Mouse (Mus musculus) embryonic facial prominence, embryonic 13.5 days (tissue): ENCODE data around the gene Cobll1. TPM values are rescaled to one million over a fixed set of nuclear protein-coding genes. Genes with fewer than 3 reads are reported as not detected.

Source experiments
- ATAC-seq: fragments of 200-750 bp; cut with Nextera tagmentation; 2 replicates; pipeline ENCODE4 v1.8.0; 2017; ENCODE audit warnings: low read depth; ENCODE audit not compliant: insufficient number of reproducible peaks, insufficient read depth, low FRiP score, low TSS enrichment
- H3K27ac ChIP-seq: fragments of 300-500 bp; sonication (generic); 2 replicates; pipeline ENCODE4 v1.5.1; 2015; ENCODE audit warnings: moderate library complexity, mild to moderate bottlenecking, inconsistent platforms
- H3K27me3 ChIP-seq: fragments of 300-500 bp; sonication (generic); 2 replicates; pipeline ENCODE4 v1.6.1; 2015; ENCODE audit warnings: mild to moderate bottlenecking, inconsistent platforms
- H3K36me3 ChIP-seq: fragments of 300-500 bp; sonication (generic); 2 replicates; pipeline ENCODE4 v1.6.1; 2015; ENCODE audit warnings: mild to moderate bottlenecking, inconsistent platforms
- H3K4me1 ChIP-seq: fragments of 300-500 bp; sonication (generic); 2 replicates; pipeline ENCODE4 v1.6.1; 2015; ENCODE audit warnings: inconsistent platforms
- H3K4me2 ChIP-seq: fragments of 300-500 bp; sonication (generic); 2 replicates; pipeline ENCODE4 v1.6.1; 2015; ENCODE audit warnings: moderate library complexity, mild to moderate bottlenecking, inconsistent platforms
- H3K4me3 ChIP-seq: fragments of 300-500 bp; sonication (generic); 2 replicates; pipeline ENCODE4 v1.5.1; 2015; ENCODE audit warnings: mild to moderate bottlenecking, inconsistent platforms
- H3K9ac ChIP-seq: fragments of 300-500 bp; sonication (generic); 2 replicates; pipeline ENCODE4 v1.6.1; 2015; ENCODE audit warnings: mild to moderate bottlenecking, inconsistent platforms
- H3K9me3 ChIP-seq: fragments of 300-500 bp; sonication (generic); 2 replicates; pipeline ENCODE4 v1.6.1; 2016; ENCODE audit warnings: inconsistent platforms
- WGBS: fragments of 180-500 bp; shearing (Covaris S2); methylation state at CpG from one replicate; pipeline ENCODE4 v1.1.7; 2015; ENCODE audit warnings: mixed read lengths; 5-methylcytosine and 5-hydroxymethylcytosine counted together
- polyA plus RNA-seq: library from polyadenylated mRNA; unstranded; fragments of >200 nt; fragmentation: Nextera tagmentation; extraction: Ambion mirVana; gene quantifications from 2 replicates; pipeline ENCODE4 v1.2.1, GENCODE M21; 2015

Cobll1 gene
- polyA plus RNA-seq, 1 experiment from 2014 or later = 3.0 TPM

- H3K4me2 ChIP-seq = no peak overlapping the region
- WGBS = 84% methylated on average over 4 of the region's 4 CpGs
These were observed 99.4 kb downstream of the Cobll1 start for GRCm38 (mm10) chr2:65139606-65140329.

GRCm38 (mm10) chr2:65138992-65139391 is 100.2 kb downstream of the Cobll1 start:
- WGBS = 72% methylated on average over 5 of the region's 5 CpGs
- no peak overlapping the region for H3K4me3 ChIP-seq
- no peak overlapping the region for H3K27ac ChIP-seq
- no peak overlapping the region for H3K9ac ChIP-seq
- no peaks in the 10 kb centered on the region for H3K36me3 ChIP-seq
- no peak for ATAC-seq
- H3K4me1 ChIP-seq = peaks cover 18% of the 10 kb centered on the region; the same call in 1 of the 2 replicates
- H3K9me3 ChIP-seq = no peaks in the 10 kb centered on the region
- no peak overlapping the region for H3K4me2 ChIP-seq
- H3K27me3 ChIP-seq = no peaks in the 10 kb centered on the region

More at GRCm38 (mm10) chr2:65139606-65140329, 99.4 kb downstream of the Cobll1 start:
- ATAC-seq = no peak
- H3K27me3 ChIP-seq = no peaks in the 10 kb centered on the region
- no peak overlapping the region for H3K4me3 ChIP-seq
- no peak overlapping the region for H3K27ac ChIP-seq
- H3K4me1 ChIP-seq = peaks cover 18% of the 10 kb centered on the region; the same call in 1 of the 2 replicates
- H3K9ac ChIP-seq = no peak overlapping the region
- no peaks in the 10 kb centered on the region for H3K9me3 ChIP-seq
- H3K36me3 ChIP-seq = no peaks in the 10 kb centered on the region

DNA sequence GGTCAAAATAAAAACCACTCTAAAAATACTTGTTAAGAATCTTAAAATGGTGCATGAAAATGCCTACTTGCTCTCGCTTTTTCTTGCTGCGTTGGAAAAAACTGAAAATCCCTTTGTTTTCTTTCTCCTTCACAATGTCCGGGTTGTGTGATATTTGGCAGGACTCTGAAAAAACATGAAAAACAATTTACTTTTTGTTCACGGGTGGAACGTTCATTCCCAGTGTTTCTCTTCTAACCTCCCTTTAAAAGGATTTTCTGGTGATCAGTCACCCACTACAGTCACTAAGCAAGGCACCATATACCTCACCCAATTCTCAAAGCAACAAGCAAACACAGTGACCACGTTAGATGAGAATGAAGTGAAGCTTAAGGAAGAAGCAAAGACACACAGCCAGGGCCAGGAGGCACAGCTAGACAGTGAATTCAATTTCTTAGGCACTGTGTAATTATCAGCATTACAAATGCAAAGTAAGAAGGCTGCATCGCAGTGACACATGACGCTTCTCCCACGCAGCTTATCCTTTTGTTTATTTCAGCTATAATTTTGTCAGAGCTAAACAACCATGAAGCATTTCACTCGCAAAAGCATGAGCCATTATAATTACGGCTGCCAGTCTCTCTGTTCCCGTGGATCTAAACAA is 112.9 kb downstream of the Cobll1 start:
- Histone ChIP-seq H3K27ac (no peak overlapping the region; the same call in 1 of the 2 replicates), H3K36me3 (peaks cover 3% of the 10 kb centered on the region; the same call in 1 of the 2 replicates), H3K4me1 (peaks cover 4% of the 10 kb centered on the region; the same call in 1 of the 2 replicates), H3K27me3 (no peaks in the 10 kb centered on the region), H3K4me3 (no peak overlapping the region), H3K9ac (no peak overlapping the region), H3K4me2 (no peak overlapping the region), H3K9me3 (peaks cover 2% of the 10 kb centered on the region; the same call in 1 of the 2 replicates)
- ATAC-seq = no peak
- WGBS = 48% methylated on average over 12 of the region's 12 CpGs

DNA sequence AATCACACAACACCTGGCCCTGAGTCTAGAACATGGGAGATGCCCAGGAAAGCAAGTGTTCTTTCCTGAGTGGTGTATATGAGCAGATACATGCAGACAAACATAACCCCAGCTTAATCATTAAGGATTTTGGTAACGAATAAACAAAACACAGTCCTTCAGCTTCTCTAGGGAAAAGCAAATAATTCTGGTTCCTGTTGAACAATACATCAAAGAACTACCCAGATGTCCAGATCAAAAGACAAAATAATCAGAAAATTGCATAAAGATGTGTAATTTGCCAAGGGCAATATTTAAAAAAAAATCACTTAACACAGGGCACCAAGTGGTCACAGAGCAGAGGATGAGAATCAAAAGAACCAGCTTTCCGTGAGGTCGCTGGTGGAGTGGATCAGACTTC is 115.5 kb downstream of the Cobll1 start:
- Histone ChIP-seq H3K27ac (no peak overlapping the region), H3K4me3 (no peak overlapping the region), H3K9me3 (no peaks in the 10 kb centered on the region), H3K4me1 (peaks cover 14% of the 10 kb centered on the region), H3K9ac (no peak overlapping the region), H3K36me3 (no peaks in the 10 kb centered on the region), H3K27me3 (no peaks in the 10 kb centered on the region), H3K4me2 (no peak overlapping the region)
- ATAC-seq = no peak
- 41% methylated on average over 3 of the region's 3 CpGs for WGBS

DNA sequence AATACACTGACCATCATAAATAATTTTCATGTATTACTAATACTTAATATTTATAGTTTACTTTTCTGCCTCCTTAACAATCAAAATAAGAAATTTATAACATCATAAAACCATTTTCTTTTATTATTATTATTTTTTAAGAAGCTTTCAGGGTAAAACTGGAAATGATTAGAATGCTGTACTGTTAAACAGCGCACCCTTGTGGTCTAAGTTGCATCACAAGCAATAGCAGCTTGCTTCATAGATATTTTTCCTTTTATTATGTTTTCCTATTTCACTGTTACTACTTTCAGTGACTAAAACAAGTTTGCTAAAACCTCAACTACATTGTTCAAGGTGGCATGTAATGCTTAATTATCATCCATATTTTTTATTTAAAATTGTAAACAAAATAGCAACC is 117.8 kb downstream of the Cobll1 start:
- H3K9ac ChIP-seq = no peak overlapping the region
- ATAC-seq = no peak
- 8% methylated on average over 1 of the region's 1 CpGs for WGBS

DNA sequence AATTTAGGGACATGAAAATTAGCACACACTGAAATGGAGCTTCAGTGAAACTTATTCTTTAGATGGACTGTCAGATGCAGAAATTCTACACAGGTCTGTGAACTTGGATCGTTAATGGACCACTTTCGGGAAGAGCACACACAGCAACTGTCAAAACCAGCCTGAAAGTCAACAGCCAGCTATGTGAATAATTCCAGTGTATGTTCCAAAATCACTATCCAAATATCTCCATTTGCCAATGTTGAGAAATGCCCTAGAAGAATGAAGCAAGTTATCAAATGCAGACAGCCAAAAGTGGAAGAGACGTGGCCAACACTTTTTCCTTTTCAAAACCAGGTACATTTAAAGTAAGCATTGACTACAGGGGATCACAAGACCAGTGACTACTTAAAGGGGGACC is 118.2 kb downstream of the Cobll1 start:
- no peak overlapping the region for H3K4me2 ChIP-seq
- ATAC-seq = no peak
- H3K27me3 ChIP-seq = no peaks in the 10 kb centered on the region
- no peaks in the 10 kb centered on the region for H3K9me3 ChIP-seq
- WGBS = 66% methylated on average over 3 of the region's 3 CpGs
- H3K4me1 ChIP-seq = peaks cover 13% of the 10 kb centered on the region
- no peak overlapping the region for H3K4me3 ChIP-seq
- H3K9ac ChIP-seq = no peak overlapping the region
- H3K36me3 ChIP-seq = no peaks in the 10 kb centered on the region
- no peak overlapping the region for H3K27ac ChIP-seq

More for the DNA sequence above, 117.8 kb downstream of the Cobll1 start:
- Histone ChIP-seq H3K4me1 (peaks cover 16% of the 10 kb centered on the region), H3K9me3 (no peaks in the 10 kb centered on the region), H3K27ac (no peak overlapping the region), H3K4me2 (no peak overlapping the region), H3K4me3 (no peak overlapping the region), H3K36me3 (no peaks in the 10 kb centered on the region), H3K27me3 (no peaks in the 10 kb centered on the region)

GRCm38 (mm10) chr2:65120112-65120511 is 119.1 kb downstream of the Cobll1 start:
- no peaks in the 10 kb centered on the region for H3K9me3 ChIP-seq
- no peak overlapping the region for H3K4me3 ChIP-seq
- 10% methylated on average over 2 of the region's 2 CpGs for WGBS
- ATAC-seq = no peak
- peak overlapping the region; percentile 34; the same call in 1 of the 2 replicates for H3K27ac ChIP-seq
- H3K36me3 ChIP-seq = no peaks in the 10 kb centered on the region
- no peaks in the 10 kb centered on the region for H3K27me3 ChIP-seq
- peaks cover 13% of the 10 kb centered on the region for H3K4me1 ChIP-seq
- H3K4me2 ChIP-seq = no peak overlapping the region
- no peak overlapping the region for H3K9ac ChIP-seq

- ATAC-seq = 0 out of 2 replicates have a peak, but pooled peaks have one; percentile 43
These were observed 119.5 kb downstream of the Cobll1 start for GRCm38 (mm10) chr2:65119667-65120066.

DNA sequence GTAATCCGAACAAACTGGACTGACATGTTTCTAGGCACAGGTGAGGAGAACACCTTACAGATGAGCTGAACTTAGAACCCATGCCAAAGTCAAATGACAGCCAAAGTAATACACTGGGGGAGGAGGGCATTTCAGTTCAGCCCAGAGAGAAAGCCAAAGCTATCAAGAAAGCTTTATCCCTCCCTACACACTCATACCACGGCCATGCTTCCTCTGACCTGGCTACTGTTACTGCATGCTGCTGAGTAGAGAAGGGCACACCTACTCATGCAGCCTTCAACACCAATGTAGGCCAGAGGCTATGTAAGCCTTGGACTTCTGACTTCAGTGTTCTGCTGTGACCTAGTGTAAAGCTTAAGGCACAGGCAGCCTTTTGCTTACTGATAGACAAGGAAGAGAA is 120.1 kb downstream of the Cobll1 start:
- H3K9ac ChIP-seq = no peak overlapping the region
- peaks cover 13% of the 10 kb centered on the region for H3K4me1 ChIP-seq
- no peaks in the 10 kb centered on the region for H3K9me3 ChIP-seq
- H3K36me3 ChIP-seq = no peaks in the 10 kb centered on the region
- 84% methylated on average over 2 of the region's 2 CpGs for WGBS
- H3K4me3 ChIP-seq = no peak overlapping the region
- H3K27ac ChIP-seq = peak overlapping the region; percentile 60; the same call in 1 of the 2 replicates
- H3K4me2 ChIP-seq = no peak overlapping the region
- H3K27me3 ChIP-seq = no peaks in the 10 kb centered on the region
- no peak for ATAC-seq

More at GRCm38 (mm10) chr2:65119667-65120066, 119.5 kb downstream of the Cobll1 start:
- Histone ChIP-seq H3K27ac (peak overlapping the region; percentile 60; the same call in 1 of the 2 replicates), H3K9me3 (no peaks in the 10 kb centered on the region), H3K27me3 (no peaks in the 10 kb centered on the region), H3K4me3 (no peak overlapping the region), H3K36me3 (no peaks in the 10 kb centered on the region), H3K4me1 (peaks cover 13% of the 10 kb centered on the region), H3K9ac (no peak overlapping the region), H3K4me2 (peak overlapping the region; percentile 5; the same call in 1 of the 2 replicates)
- 28% methylated on average over 8 of the region's 8 CpGs for WGBS

GRCm38 (mm10) chr2:65117859-65118258 is 121.3 kb downstream of the Cobll1 start:
- Histone ChIP-seq H3K4me3 (no peak overlapping the region), H3K9ac (no peak overlapping the region), H3K27ac (no peak overlapping the region), H3K36me3 (no peaks in the 10 kb centered on the region), H3K4me1 (peaks cover 13% of the 10 kb centered on the region), H3K9me3 (no peaks in the 10 kb centered on the region), H3K4me2 (no peak overlapping the region), H3K27me3 (no peaks in the 10 kb centered on the region)
- WGBS = 88% methylated on average over 2 of the region's 2 CpGs
- no peak for ATAC-seq

GRCm38 (mm10) chr2:65116428-65117125 is 122.6 kb downstream of the Cobll1 start:
- no peak for ATAC-seq
- 68% methylated on average over 2 of the region's 2 CpGs for WGBS
- Histone ChIP-seq H3K4me1 (peaks cover 13% of the 10 kb centered on the region), H3K27me3 (no peaks in the 10 kb centered on the region), H3K9ac (no peak overlapping the region), H3K9me3 (no peaks in the 10 kb centered on the region), H3K27ac (no peak overlapping the region), H3K4me2 (no peak overlapping the region), H3K4me3 (no peak overlapping the region), H3K36me3 (no peaks in the 10 kb centered on the region)
